Mouse (Mus musculus) ES-E14 (cell line): ENCODE measurements at regions not wholly inside any gene's neighbourhood (a gene's known extent, or its start where the extent isn't known, plus 50 kb on each side); places are given as distances from the start of the nearest gene placed in this dataset.

Experiments used
- DNase-seq: peaks from one replicate; pipeline ENCODE4 v3.0.0-alpha.2; 2013; ENCODE audit warnings: low read depth, low spot score
- H3K27ac ChIP-seq: 2 replicates; pipeline ENCODE4 v1.5.1; 2012; ENCODE audit warnings: low read depth, mild to moderate bottlenecking, low read length, moderate library complexity, mixed read lengths; ENCODE audit not compliant: poor library complexity, insufficient read depth, severe bottlenecking
- H3K36me3 ChIP-seq: 2 replicates; pipeline ENCODE4 v1.6.1; 2012; ENCODE audit warnings: mild to moderate bottlenecking, low read length, moderate library complexity, mixed read lengths; ENCODE audit not compliant: control insufficient read depth, poor library complexity, insufficient read depth, severe bottlenecking
- H3K4me1 ChIP-seq, 2 experiments: fragments of 150-350 bp in 1 of 2; sonication (generic) in 1 of 2; 2 replicates each; pipeline ENCODE4 v1.6.1; 2012; ENCODE audit warnings: low read length in 2 of 2, mild to moderate bottlenecking in 1 of 2, mixed read lengths in 1 of 2; ENCODE audit not compliant: control insufficient read depth in 2 of 2, insufficient read depth in 2 of 2, poor library complexity in 1 of 2
- H3K4me3 ChIP-seq, 2 experiments: fragments of 150-350 bp in 1 of 2; sonication (generic) in 1 of 2; 2 replicates each; pipeline ENCODE4 v1.5.1; 2012; ENCODE audit warnings: low read length in 2 of 2, low read depth in 1 of 2, mild to moderate bottlenecking in 1 of 2, mixed read lengths in 1 of 2; ENCODE audit not compliant: insufficient read depth in 1 of 2, poor library complexity in 1 of 2, severe bottlenecking in 1 of 2
- H3K9ac ChIP-seq: 2 replicates; pipeline ENCODE4 v1.6.1; 2012; ENCODE audit warnings: low read depth, mild to moderate bottlenecking, low read length, mixed read lengths; ENCODE audit not compliant: poor library complexity, insufficient read depth, severe bottlenecking
- H3K9me3 ChIP-seq: fragments of 150-350 bp; sonication (generic); 2 replicates; pipeline ENCODE4 v1.6.1; 2012; ENCODE audit warnings: low read depth, mild to moderate bottlenecking, low read length; ENCODE audit not compliant: control insufficient read depth, insufficient read depth
- CHD2 ChIP-seq: IDR thresholded peaks from 2 replicates; pipeline ENCODE4 v1.6.1; 2014; ENCODE audit warnings: mild to moderate bottlenecking, low read depth, low read length, inconsistent platforms
- HCFC1 ChIP-seq: IDR thresholded peaks from 2 replicates; pipeline ENCODE4 v1.6.1; 2012; ENCODE audit warnings: low read length, inconsistent platforms, borderline replicate concordance; ENCODE audit not compliant: insufficient read depth
- MAFK ChIP-seq: IDR thresholded peaks from 2 replicates; pipeline ENCODE4 v1.6.1; 2014; ENCODE audit warnings: mild to moderate bottlenecking, low read depth, low read length, inconsistent platforms; ENCODE audit not compliant: insufficient read depth
- ZC3H11A ChIP-seq: IDR thresholded peaks from 2 replicates; pipeline ENCODE4 v1.6.1; 2012; ENCODE audit warnings: low read depth, mild to moderate bottlenecking, inconsistent platforms, low read length, borderline replicate concordance
- ZNF384 ChIP-seq: IDR thresholded peaks from 2 replicates; pipeline ENCODE4 v1.6.1; 2012; ENCODE audit warnings: low read depth, low read length, inconsistent platforms
- in situ Hi-C, 2 experiments: fragments of 600-800 bp; cut with MboI; formaldehyde crosslinking; loops; one replicate each; pipeline ENCODE4 v1.15.1; 2025; ENCODE audit warnings: low sequenced_read_pairs in 2 of 2, inconsistent platforms in 1 of 2; ENCODE audit not compliant: unreplicated experiment in 2 of 2

DNA sequence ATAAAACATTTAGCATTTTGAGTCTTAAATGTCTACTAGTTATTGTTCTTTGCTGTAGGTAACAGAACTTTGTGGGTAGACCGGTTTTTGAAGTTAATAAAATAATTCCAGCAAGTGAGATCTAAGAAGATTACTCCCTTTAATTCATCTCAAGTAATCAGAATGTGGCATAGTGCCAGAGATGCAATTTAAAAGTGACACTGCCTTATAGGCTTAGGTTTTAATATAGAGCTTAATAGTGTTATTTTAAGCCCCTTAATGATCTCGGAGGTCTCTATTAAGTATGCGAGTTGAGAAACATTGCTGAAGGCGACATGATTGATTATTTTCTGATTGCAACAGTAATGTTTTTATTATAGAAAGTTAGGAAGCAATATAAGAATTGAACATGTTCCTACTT, 78.3 kb downstream of the Ccdc71l start:
- TF ChIP-seq ZC3H11A (no peak), ZNF384 (no peak), CHD2 (no peak), MAFK (no peak), HCFC1 (no peak)
- no peaks in the 10 kb centered on the region for H3K9me3 ChIP-seq
- no peak overlapping the region for H3K4me3 ChIP-seq
- no peaks in the 10 kb centered on the region for H3K4me1 ChIP-seq
- H3K9ac ChIP-seq, result no peak overlapping the region
- no peak overlapping the region for H3K27ac ChIP-seq
- in situ Hi-C loops, result no loop called here
- no peaks in the 10 kb centered on the region for H3K36me3 ChIP-seq
- DNase-seq, result no peak

GRCm38 (mm10) chr12:32458386-32458785, 79.9 kb downstream of the Ccdc71l start:
- H3K36me3 ChIP-seq, result no peaks in the 10 kb centered on the region
- no peaks in the 10 kb centered on the region for H3K4me1 ChIP-seq
- DNase-seq, result no peak
- H3K27ac ChIP-seq, result no peak overlapping the region
- TF ChIP-seq ZNF384, result no peak
- no peak for TF ChIP-seq CHD2
- no peak for TF ChIP-seq HCFC1
- TF ChIP-seq MAFK, result no peak
- TF ChIP-seq ZC3H11A, result no peak
- H3K4me3 ChIP-seq, result no peak overlapping the region
- no peaks in the 10 kb centered on the region for H3K9me3 ChIP-seq
- no peak overlapping the region for H3K9ac ChIP-seq
- in situ Hi-C loops, result no loop called here

- in situ Hi-C loops, result no loop called here
- no peak for TF ChIP-seq ZC3H11A
- no peak overlapping the region for H3K9ac ChIP-seq
- H3K36me3 ChIP-seq, result no peaks in the 10 kb centered on the region
- no peaks in the 10 kb centered on the region for H3K4me1 ChIP-seq
- H3K4me3 ChIP-seq, result no peak overlapping the region
- H3K27ac ChIP-seq, result no peak overlapping the region
- DNase-seq, result no peak
- H3K9me3 ChIP-seq, result no peaks in the 10 kb centered on the region
These were observed 82.0 kb downstream of the Ccdc71l start for GRCm38 (mm10) chr12:32460330-32460998.

DNA sequence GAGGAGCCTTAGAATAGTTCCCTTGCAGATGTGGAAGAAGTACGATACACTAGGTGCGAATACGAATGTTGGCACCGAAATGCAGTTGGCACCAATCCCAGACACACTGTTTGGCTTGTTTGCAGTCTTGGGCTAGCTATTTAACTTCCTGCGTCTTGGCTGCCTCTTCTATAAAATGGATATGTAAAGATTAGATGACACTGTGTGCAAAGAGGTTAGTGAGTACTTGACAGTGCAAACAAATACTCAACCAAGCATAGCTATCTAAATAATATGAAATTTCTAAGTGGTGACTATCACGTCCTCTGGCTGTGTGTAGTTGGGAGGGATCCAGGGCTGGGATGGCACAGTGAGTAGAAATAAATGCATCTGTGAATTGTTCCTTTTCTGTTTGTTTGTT, 86.9 kb downstream of the Ccdc71l start:
- no peak for DNase-seq
- H3K27ac ChIP-seq, result no peak overlapping the region
- H3K4me1 ChIP-seq, result no peaks in the 10 kb centered on the region
- no peak overlapping the region for H3K9ac ChIP-seq
- H3K9me3 ChIP-seq, result no peaks in the 10 kb centered on the region
- TF ChIP-seq MAFK (no peak), ZC3H11A (no peak), CHD2 (no peak), HCFC1 (no peak), ZNF384 (no peak)
- in situ Hi-C loops, result no loop called here
- H3K36me3 ChIP-seq, result no peaks in the 10 kb centered on the region
- no peak overlapping the region for H3K4me3 ChIP-seq

DNA sequence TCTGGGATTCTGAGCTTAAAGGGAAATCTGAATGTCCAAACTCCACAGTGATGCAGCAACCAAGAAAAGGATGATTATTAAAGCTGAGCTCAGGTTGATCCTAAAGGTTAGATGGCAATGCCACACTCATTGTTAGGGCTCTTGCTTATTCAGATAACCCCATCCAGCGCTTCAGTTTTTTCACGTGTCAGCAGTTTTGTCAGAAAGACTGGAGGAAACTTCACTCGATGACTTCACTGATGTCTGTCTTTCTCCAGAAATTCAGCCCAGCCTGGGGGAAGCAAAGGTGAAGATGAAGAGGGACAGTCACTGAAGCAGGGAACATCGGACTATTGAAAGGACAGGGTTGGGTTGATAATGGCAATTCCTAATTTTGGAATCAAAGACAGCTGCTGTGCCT, 91.4 kb downstream of the Ccdc71l start:
- no peak overlapping the region for H3K4me3 ChIP-seq
- no peaks in the 10 kb centered on the region for H3K4me1 ChIP-seq
- no peaks in the 10 kb centered on the region for H3K9me3 ChIP-seq
- no peak for TF ChIP-seq ZC3H11A
- no peak for TF ChIP-seq HCFC1
- TF ChIP-seq CHD2, result no peak
- peak; percentile 64; the same call in 1 of the 2 replicates for TF ChIP-seq MAFK
- TF ChIP-seq ZNF384, result no peak
- H3K36me3 ChIP-seq, result no peaks in the 10 kb centered on the region
- H3K27ac ChIP-seq, result no peak overlapping the region
- H3K9ac ChIP-seq, result no peak overlapping the region
- no peak for DNase-seq
- in situ Hi-C loops, result no loop called here
